Mouse (Mus musculus) midbrain, postnatal 0 days (tissue): ENCODE measurements around the gene Usp16. TPM values are rescaled to one million over a fixed set of nuclear protein-coding genes. Genes with fewer than 3 reads are reported as not detected.
A peak's percentile ranks its signal among the peaks of the same experiment; 100 is the strongest.
"Not testable (repeated sequence)": the region's sequence is repeated elsewhere in the genome, so short reads cannot be mapped to it uniquely, and the experiment has no call there.

Source experiments
- ATAC-seq: fragments of 200-750 bp; cut with Nextera tagmentation; 2 replicates; pipeline ENCODE4 v1.8.0; 2017; ENCODE audit warnings: moderate number of reproducible peaks, mild to moderate bottlenecking, moderate TSS enrichment, moderate library complexity; ENCODE audit not compliant: low FRiP score
- DNase-seq: peaks from one replicate; pipeline ENCODE4 v3.0.0-alpha.2; 2015; ENCODE audit warnings: low spot score
- H3K27ac ChIP-seq: fragments of 300-500 bp; sonication (generic); 2 replicates; pipeline ENCODE4 v1.5.1; 2014; ENCODE audit warnings: low read depth, mild to moderate bottlenecking, low read length, mixed read lengths
- H3K27me3 ChIP-seq: fragments of 300-500 bp; sonication (generic); 2 replicates; pipeline ENCODE4 v1.6.1; 2014; ENCODE audit warnings: low read length, control low read depth, mixed read lengths; ENCODE audit not compliant: insufficient read depth
- H3K36me3 ChIP-seq: fragments of 300-500 bp; sonication (generic); 2 replicates; pipeline ENCODE4 v1.6.1; 2014; ENCODE audit warnings: low read length, control low read depth, mixed read lengths; ENCODE audit not compliant: insufficient read depth
- H3K4me1 ChIP-seq: fragments of 300-500 bp; sonication (generic); 2 replicates; pipeline ENCODE4 v1.6.1; 2014; ENCODE audit warnings: mild to moderate bottlenecking, control low read depth, antibody characterized with exemption, low read length, mixed read lengths; ENCODE audit not compliant: insufficient read depth
- H3K4me2 ChIP-seq: fragments of 300-500 bp; sonication (generic); 2 replicates; pipeline ENCODE4 v1.6.1; 2014; ENCODE audit warnings: low read depth, mild to moderate bottlenecking, low read length, mixed read lengths; ENCODE audit not compliant: poor library complexity, severe bottlenecking
- H3K4me3 ChIP-seq: fragments of 300-500 bp; sonication (generic); 2 replicates; pipeline ENCODE4 v1.5.1; 2014; ENCODE audit warnings: low read depth, mild to moderate bottlenecking, low read length, moderate library complexity
- H3K9ac ChIP-seq: fragments of 300-500 bp; sonication (generic); replicated peaks from 2 replicates; pipeline ENCODE4 v1.6.1; 2014; ENCODE audit warnings: mild to moderate bottlenecking, low read length, moderate library complexity, mixed read lengths; ENCODE audit not compliant: poor library complexity, severe bottlenecking
- H3K9me3 ChIP-seq: fragments of 300-500 bp; sonication (generic); 2 replicates; pipeline ENCODE4 v1.6.1; 2016; ENCODE audit warnings: low read length, control low read depth
- CTCF ChIP-seq: IDR thresholded peaks from 2 replicates; pipeline ENCODE4 v1.5.1; 2016; ENCODE audit warnings: antibody characterized with exemption, mild to moderate bottlenecking
- WGBS: fragments of 180-500 bp; shearing (Covaris S2); extraction: QIAGEN DNeasy Blood & Tissue Kit; methylation state at CpG from one replicate; pipeline ENCODE4 v1.1.7; 2014; 5-methylcytosine and 5-hydroxymethylcytosine counted together
- polyA plus RNA-seq: library from polyadenylated mRNA; unstranded; fragments of >200 nt; fragmentation: Nextera tagmentation; extraction: Ambion mirVana; gene quantifications from 2 replicates; pipeline ENCODE4 v1.2.1, GENCODE M21; 2015
- total RNA-seq: library from RNA; depleted of rRNA; stranded (reverse); fragments of >200 nt; gene quantifications from 2 replicates; pipeline ENCODE4 v1.2.3, GENCODE M21; 2014

The Usp16 gene
- total and polyA plus RNA-seq, 2 experiments from 2014 or later = 30.7 to 47.4 TPM

GRCm38 (mm10) chr16:87488605-87489004, 34.1 kb downstream of the Usp16 start:
- WGBS = 94% methylated on average over 2 of the region's 2 CpGs
- H3K9me3 ChIP-seq = no peaks in the 10 kb centered on the region
- H3K4me1 ChIP-seq = no peaks in the 10 kb centered on the region
- H3K4me2 ChIP-seq = no peak overlapping the region
- ATAC-seq (no peak), DNase-seq (no peak)
- no peak overlapping the region for H3K9ac ChIP-seq
- no peak for TF ChIP-seq CTCF
- no peak overlapping the region for H3K4me3 ChIP-seq
- H3K36me3 ChIP-seq = peaks cover 72% of the 10 kb centered on the region
- H3K27me3 ChIP-seq = no peaks in the 10 kb centered on the region
- no peak overlapping the region for H3K27ac ChIP-seq

DNA sequence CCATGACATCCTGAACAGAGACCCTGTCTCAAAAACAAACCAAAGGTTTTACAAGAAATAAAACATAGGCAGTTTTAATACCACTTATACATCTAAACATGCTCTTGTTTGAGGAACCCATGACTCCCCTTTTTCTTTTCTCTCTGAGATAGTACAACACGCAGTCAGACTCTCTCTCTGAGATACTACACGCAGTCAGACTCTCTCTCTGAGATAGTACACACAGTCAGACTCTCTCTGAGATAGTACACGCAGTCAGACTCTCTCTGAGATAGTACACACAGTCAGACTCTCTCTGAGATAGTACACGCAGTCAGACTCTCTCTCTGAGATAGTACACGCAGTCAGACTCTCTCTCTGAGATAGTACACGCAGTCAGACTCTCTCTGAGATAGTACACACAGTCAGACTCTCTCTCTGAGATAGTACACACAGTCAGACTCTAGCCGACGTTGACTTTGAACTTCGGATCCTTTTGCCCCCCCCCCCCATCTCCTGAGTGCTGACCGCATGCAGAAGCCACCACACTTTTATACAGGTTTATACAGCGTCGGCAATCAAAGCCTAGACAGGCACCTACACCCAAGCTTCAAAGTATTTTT, 37.8 kb downstream of the Usp16 start:
- H3K4me2 ChIP-seq, H3K4me1 ChIP-seq, H3K27me3 ChIP-seq, H3K27ac ChIP-seq, DNase-seq, H3K9me3 ChIP-seq, ATAC-seq, H3K4me3 ChIP-seq, H3K9ac ChIP-seq: not testable (repeated sequence)
- 97% methylated on average over 12 of the region's 12 CpGs for WGBS
- H3K36me3 ChIP-seq = peaks cover 41% of the 10 kb centered on the region

GRCm38 (mm10) chr16:87494955-87495655, 40.6 kb downstream of the Usp16 start:
- WGBS = under 1% methylated on average over 35 of the region's 39 CpGs
- peak overlapping the region; percentile 88 for H3K27ac ChIP-seq
- no peak for TF ChIP-seq CTCF
- H3K4me2 ChIP-seq = peak overlapping the region; percentile 54
- peak overlapping the region; percentile 84 for H3K4me3 ChIP-seq
- ATAC-seq (no peak; the same call in 1 of the 2 replicates), DNase-seq (peak; percentile 21)
- H3K27me3 ChIP-seq = no peaks in the 10 kb centered on the region
- peaks cover 21% of the 10 kb centered on the region for H3K36me3 ChIP-seq
- H3K9ac ChIP-seq = peak overlapping the region; percentile 95
- no peaks in the 10 kb centered on the region for H3K9me3 ChIP-seq
- peaks cover 4% of the 10 kb centered on the region for H3K4me1 ChIP-seq

DNA sequence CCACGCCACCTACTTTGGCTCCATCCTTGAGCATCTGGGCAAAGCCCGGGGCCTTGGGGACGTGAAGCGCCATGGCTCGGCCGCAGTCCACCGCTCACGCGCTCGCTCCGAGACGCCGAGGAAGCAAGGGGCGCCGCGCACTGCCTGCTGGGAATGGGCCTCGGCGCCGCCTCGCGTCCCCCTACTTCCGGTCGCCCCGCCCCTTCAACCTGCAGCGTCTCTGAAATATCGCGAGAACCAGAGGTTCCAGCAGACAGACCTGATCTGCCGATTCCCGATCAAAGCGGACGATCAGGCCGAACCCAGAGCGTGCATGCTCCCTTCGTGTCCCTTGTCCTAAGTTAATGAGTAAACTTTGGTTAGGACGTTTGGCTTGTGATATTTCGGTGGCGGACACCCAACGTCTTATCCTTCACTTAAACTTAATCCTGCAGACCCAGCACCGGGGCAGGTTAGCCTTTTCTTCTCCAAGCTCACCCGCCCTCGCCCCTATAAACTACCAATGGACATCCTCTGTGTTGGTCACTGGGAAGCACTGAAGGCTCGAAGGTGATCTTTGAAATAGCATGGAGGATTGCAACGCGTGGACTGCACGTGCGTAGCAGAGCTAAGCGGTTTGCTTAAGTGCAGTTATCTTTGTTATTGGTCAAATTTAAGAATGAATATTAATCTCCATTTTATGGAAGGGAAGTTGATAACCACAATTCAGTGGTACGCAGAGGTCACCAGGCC, 41.4 kb downstream of the Usp16 start, which contains the start of gene Cct8:
TSS of gene Cct8 (minus strand) at position 158 of the 732 bp plus-strand sequence.
- H3K36me3 ChIP-seq = peaks cover 14% of the 10 kb centered on the region
- no peak for TF ChIP-seq CTCF
- ATAC-seq (peak; percentile 97), DNase-seq (peak; percentile 98)
- H3K27ac ChIP-seq = peak within 1 kb of the TSS; percentile 88
- H3K4me2 ChIP-seq = peak within 1 kb of the TSS; percentile 61
- no peaks in the 10 kb centered on the region for H3K27me3 ChIP-seq
- H3K9ac ChIP-seq = peak within 1 kb of the TSS; percentile 95
- H3K9me3 ChIP-seq = no peaks in the 10 kb centered on the region
- 2% methylated on average over 43 of the region's 48 CpGs for WGBS
- peak within 1 kb of the TSS; percentile 84 for H3K4me3 ChIP-seq
- H3K4me1 ChIP-seq = peaks cover 4% of the 10 kb centered on the region

DNA sequence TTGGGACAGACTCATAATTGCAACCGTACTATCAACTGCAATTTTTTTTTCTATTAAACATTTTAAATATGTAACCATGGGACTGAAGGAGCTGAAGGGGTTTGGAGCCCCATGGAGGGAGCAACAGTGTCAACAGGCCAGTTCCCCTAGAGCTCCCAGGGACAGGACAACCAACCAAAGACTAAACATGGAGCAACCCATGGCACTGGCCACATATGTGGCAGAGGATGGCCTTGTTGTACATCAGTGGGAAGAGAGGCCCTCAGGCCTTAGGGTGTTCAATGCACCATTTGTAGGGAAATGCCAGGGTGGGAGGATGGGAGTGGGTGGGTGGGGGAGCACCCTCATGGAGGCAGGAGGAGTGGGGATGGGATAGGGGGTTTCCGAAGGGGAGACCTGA, 42.2 kb downstream of the Usp16 start:
- ATAC-seq (no peak), DNase-seq (no peak)
- TF ChIP-seq CTCF = no peak
- WGBS = 89% methylated on average over 2 of the region's 2 CpGs
- Histone ChIP-seq H3K27me3 (no peaks in the 10 kb centered on the region), H3K4me2 (peak overlapping the region; percentile 61; the same call in 1 of the 2 replicates), H3K4me1 (peaks cover 4% of the 10 kb centered on the region), H3K9ac (no peak overlapping the region), H3K4me3 (peak overlapping the region; percentile 84; the same call in 1 of the 2 replicates), H3K27ac (no peak overlapping the region), H3K9me3 (no peaks in the 10 kb centered on the region), H3K36me3 (peaks cover 6% of the 10 kb centered on the region; the same call in 1 of the 2 replicates)

- no peak overlapping the region for H3K9ac ChIP-seq
- no peaks in the 10 kb centered on the region for H3K27me3 ChIP-seq
- peaks cover 6% of the 10 kb centered on the region; the same call in 1 of the 2 replicates for H3K36me3 ChIP-seq
- H3K4me3 ChIP-seq = no peak overlapping the region
- no peak for TF ChIP-seq CTCF
- no peak for DNase-seq
- H3K4me1 ChIP-seq = peaks cover 4% of the 10 kb centered on the region
- no peak for ATAC-seq
- no peak overlapping the region for H3K4me2 ChIP-seq
- WGBS = 86% methylated on average over 6 of the region's 6 CpGs
- no peaks in the 10 kb centered on the region for H3K9me3 ChIP-seq
- no peak overlapping the region for H3K27ac ChIP-seq
Observed at GRCm38 (mm10) chr16:87497171-87497570, 42.7 kb downstream of the Usp16 start.
